In genomic region chr2:110839559-110840243, GRCm38 (mm10) we compare ENCODE assay signal across 20 mouse cellular contexts.
DNase-seq lines count a peak whose midpoint lies in the region; ATAC-seq lines count a peak whose summit lies in the region.
"Had no signal": no experiment of that assay in that cellular context is flagged by ENCODE, and none has a peak within 500 bp of the region (broad histone marks: within the 10 kb centered on the region; RNA-seq: fewer than 3 reads in every experiment).

No protein-coding gene starts in this region.

- no peaks in the 10 kb centered on the region for H3K27me3 ChIP-seq in forebrain, embryonic 13.5 days
- no peaks in the 10 kb centered on the region for H3K27me3 ChIP-seq in forebrain, embryonic 10.5 days (ENCODE audit: poor library complexity, severe bottlenecking)
- no peaks in the 10 kb centered on the region for H3K27me3 ChIP-seq in forebrain, embryonic 15.5 days
- no peaks in the 10 kb centered on the region for H3K27me3 ChIP-seq in midbrain, embryonic 12.5 days
- H3K27me3 ChIP-seq: embryonic facial prominence, embryonic 12.5 days; liver, embryonic 13.5 days had no signal

- ATAC-seq in forebrain, embryonic 13.5 days = peak; percentile 78
- ATAC-seq in forebrain, embryonic 15.5 days (replicated peaks) = peak; percentile 51
- peak; percentile 87 for ATAC-seq in midbrain, embryonic 12.5 days (ENCODE audit: low FRiP score, low read depth)
- ATAC-seq: intestine, embryonic 16.5 days; Patski had no signal

- H3K4me1 ChIP-seq in forebrain, embryonic 13.5 days = 0 out of 2 replicates have a peak, but pooled peaks cover 4% of the 10 kb centered on the region
- H3K4me1 ChIP-seq in forebrain, embryonic 10.5 days = peaks cover 4% of the 10 kb centered on the region; the same call in 1 of the 2 replicates
- no peaks in the 10 kb centered on the region for H3K4me1 ChIP-seq in forebrain, embryonic 15.5 days
- peaks cover 4% of the 10 kb centered on the region; the same call in 1 of the 2 replicates for H3K4me1 ChIP-seq in midbrain, embryonic 12.5 days
- H3K4me1 ChIP-seq: embryonic facial prominence, embryonic 12.5 days; limb, embryonic 10.5 days; liver, embryonic 13.5 days had no signal

- no peaks in the 10 kb centered on the region for H3K9me3 ChIP-seq in forebrain, embryonic 13.5 days (replicated peaks)
- no peaks in the 10 kb centered on the region for H3K9me3 ChIP-seq in forebrain, embryonic 10.5 days
- H3K9me3 ChIP-seq in forebrain, embryonic 15.5 days = no peaks in the 10 kb centered on the region
- H3K9me3 ChIP-seq in midbrain, embryonic 12.5 days = no peaks in the 10 kb centered on the region
- H3K9me3 ChIP-seq: embryonic facial prominence, embryonic 12.5 days; limb, embryonic 10.5 days; liver, embryonic 13.5 days had no signal

- H3K27ac ChIP-seq in forebrain, embryonic 13.5 days = no peak overlapping the region
- H3K27ac ChIP-seq in forebrain, embryonic 10.5 days = no peak overlapping the region
- H3K27ac ChIP-seq in forebrain, embryonic 15.5 days (replicated peaks) = no peak overlapping the region
- no peak overlapping the region for H3K27ac ChIP-seq in midbrain, embryonic 12.5 days (replicated peaks)
- H3K27ac ChIP-seq: embryonic facial prominence, embryonic 12.5 days; limb, embryonic 10.5 days; liver, embryonic 13.5 days had no signal

- WGBS in forebrain, embryonic 13.5 days = 46% methylated on average over 7 of the region's 7 CpGs
- WGBS in forebrain, embryonic 10.5 days = 57% methylated on average over 7 of the region's 7 CpGs
- WGBS in forebrain, embryonic 15.5 days = 37% methylated on average over 7 of the region's 7 CpGs
- WGBS in midbrain, embryonic 12.5 days = 30% methylated on average over 7 of the region's 7 CpGs

- H3K4me2 ChIP-seq in forebrain, embryonic 13.5 days = no peak overlapping the region
- no peak overlapping the region for H3K4me2 ChIP-seq in forebrain, embryonic 15.5 days (replicated peaks)
- H3K4me2 ChIP-seq in midbrain, embryonic 12.5 days (replicated peaks) = 0 out of 2 replicates have a peak overlapping the region, but pooled peaks have one; percentile 19
- H3K4me2 ChIP-seq: embryonic facial prominence, embryonic 12.5 days; liver, embryonic 13.5 days had no signal

- no peak overlapping the region for H3K9ac ChIP-seq in forebrain, embryonic 13.5 days
- H3K9ac ChIP-seq in forebrain, embryonic 15.5 days (replicated peaks) = no peak overlapping the region
- no peak overlapping the region for H3K9ac ChIP-seq in midbrain, embryonic 12.5 days (replicated peaks)
- H3K9ac ChIP-seq: embryonic facial prominence, embryonic 12.5 days; liver, embryonic 13.5 days had no signal

- H3K4me3 ChIP-seq in forebrain, embryonic 13.5 days = no peak overlapping the region
- no peak overlapping the region for H3K4me3 ChIP-seq in forebrain, embryonic 10.5 days
- H3K4me3 ChIP-seq in forebrain, embryonic 15.5 days = no peak overlapping the region
- no peak overlapping the region for H3K4me3 ChIP-seq in midbrain, embryonic 12.5 days
- H3K4me3 ChIP-seq: embryonic facial prominence, embryonic 12.5 days; limb, embryonic 10.5 days; liver, embryonic 13.5 days had no signal

- H3K36me3 ChIP-seq in forebrain, embryonic 13.5 days (ENCODE audit: poor library complexity, severe bottlenecking) = no peaks in the 10 kb centered on the region
- H3K36me3 ChIP-seq in forebrain, embryonic 10.5 days (replicated peaks) = no peaks in the 10 kb centered on the region
- no peaks in the 10 kb centered on the region for H3K36me3 ChIP-seq in forebrain, embryonic 15.5 days
- H3K36me3 ChIP-seq in midbrain, embryonic 12.5 days = no peaks in the 10 kb centered on the region
- H3K36me3 ChIP-seq: embryonic facial prominence, embryonic 12.5 days; limb, embryonic 10.5 days; liver, embryonic 13.5 days had no signal

- DNase-seq in forebrain, embryonic 10.5 days (ENCODE audit: extremely low spot score, low spot score) = no peak
- DNase-seq in brain, adult 2 months (ENCODE audit: low read depth, low spot score) = peak; percentile 49
- no peak for DNase-seq in gastrocnemius, postnatal 4 days (ENCODE audit: low spot score in 2 of 2)
- DNase-seq in lung, postnatal 25 days (ENCODE audit: low spot score) = no peak
- no peak for DNase-seq in lung, postnatal 10 days
- DNase-seq: cerebellum, adult 8-10 months; gastrocnemius, postnatal 36 days; heart, postnatal 10 days; kidney, postnatal 10 days; liver, embryonic 13.5 days; lung, postnatal 14 days; right cerebral cortex, postnatal 25 days; thymus, postnatal 14 days had no signal
